In the genomic region with DNA sequence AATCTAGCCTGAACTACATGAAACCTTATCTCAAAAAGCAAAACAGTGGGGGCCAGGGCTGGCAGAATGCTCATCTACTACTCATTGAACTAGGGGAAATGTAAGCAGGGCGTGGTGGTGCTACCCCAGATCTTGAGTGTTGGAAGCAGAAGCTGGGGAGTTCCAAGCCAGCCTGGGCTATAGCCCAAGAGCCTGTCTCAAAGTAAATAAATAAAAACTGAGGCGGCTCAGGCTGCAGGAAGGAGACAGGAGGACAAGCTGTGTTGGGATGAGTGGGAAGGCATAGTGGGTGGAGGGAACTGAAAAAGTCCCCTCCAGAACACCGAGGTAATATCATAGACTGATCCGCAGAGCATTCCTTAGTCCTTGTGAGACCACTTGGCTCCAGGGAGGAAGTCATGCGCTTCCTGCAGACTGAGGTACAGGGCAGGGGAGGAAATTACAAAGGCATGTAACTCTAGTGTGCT, we compare ENCODE assay signal across 10 mouse cellular contexts. TPM values are rescaled to one million over a fixed set of nuclear protein-coding genes. Genes with fewer than 3 reads are reported as not detected.
DNase-seq lines count a peak whose midpoint lies in the region; ATAC-seq and TF ChIP-seq lines count a peak whose summit lies in the region.
"Had no signal": no experiment of that assay in that cellular context is flagged by ENCODE, and none has a peak within 500 bp of the region (broad histone marks: within the 10 kb centered on the region; RNA-seq: fewer than 3 reads in every experiment).

No protein-coding gene starts in this region.

- intact Hi-C loops in heart, adult 2 months (cut with DNase I), result no loop called here

- H3K27me3 ChIP-seq in heart, adult 2 months (ENCODE audit: control insufficient read depth, insufficient read depth, low read length), result no peaks in the 10 kb centered on the region
- H3K27me3 ChIP-seq in lung, embryonic 14.5 days (ENCODE audit: insufficient read depth, low read length), result peaks cover 21% of the 10 kb centered on the region
- H3K27me3 ChIP-seq in forebrain, postnatal 0 days (ENCODE audit: insufficient read depth, low read length), result peaks cover 18% of the 10 kb centered on the region; the same call in 1 of the 2 replicates

- TF ChIP-seq EP300 in heart, adult 2 months (IDR thresholded peaks at IDR 0.05; ENCODE audit: insufficient read depth, low read depth, low read length), result 0 out of 2 replicates have a peak, but pooled peaks have one; percentile 68

- peaks cover 9% of the 10 kb centered on the region for H3K4me1 ChIP-seq in heart, adult 2 months (ENCODE audit: control insufficient read depth, insufficient read depth, low read length)
- H3K4me1 ChIP-seq in lung, embryonic 14.5 days (ENCODE audit: insufficient read depth), result no peaks in the 10 kb centered on the region; the same call in 1 of the 2 replicates
- H3K4me1 ChIP-seq in forebrain, postnatal 0 days (ENCODE audit: insufficient read depth), result no peaks in the 10 kb centered on the region

- H3K9me3 ChIP-seq in lung, embryonic 14.5 days (ENCODE audit: low read depth, low read length), result no peaks in the 10 kb centered on the region
- H3K9me3 ChIP-seq in forebrain, postnatal 0 days (ENCODE audit: low read length), result no peaks in the 10 kb centered on the region
- H3K9me3 ChIP-seq: neural tube, embryonic 13.5 days had no signal

- ATAC-seq in lung, embryonic 14.5 days (ENCODE audit: insufficient read depth), result peak; percentile 57
- no peak for ATAC-seq in forebrain, postnatal 0 days

- 27% methylated on average over 5 of the region's 5 CpGs for WGBS in heart, adult 2 months
- WGBS in lung, embryonic 14.5 days, result 33% methylated on average over 5 of the region's 5 CpGs
- WGBS in forebrain, postnatal 0 days, result 68% methylated on average over 5 of the region's 5 CpGs

- DNase-seq in adipocyte (ENCODE audit: low spot score), result peak; percentile 45
- peak; percentile 69 to 71 for DNase-seq in heart, adult 2 months
- peak; percentile 56 for DNase-seq in kidney, adult 9 months
- DNase-seq in lung, embryonic 14.5 days, result peak; percentile 70
- DNase-seq in forebrain, postnatal 0 days, result no peak
- no peak for DNase-seq in frontal cortex, postnatal 36 days (ENCODE audit: low spot score in 2 of 2)
- DNase-seq in layer of hippocampus, postnatal 36 days, result no peak
- no peak for DNase-seq in c-Kit-positive CD71-positive TER-119-positive erythroid progenitor cells, embryonic 14.5 days (ENCODE audit: low spot score)
- DNase-seq: cerebellum, adult 11-12 months had no signal

- H3K9ac ChIP-seq in heart, adult 2 months (ENCODE audit: low read depth, low read length), result no peak overlapping the region
- no peak overlapping the region for H3K9ac ChIP-seq in lung, embryonic 14.5 days
- no peak overlapping the region for H3K9ac ChIP-seq in forebrain, postnatal 0 days
- H3K9ac ChIP-seq: neural tube, embryonic 13.5 days had no signal

- peak overlapping the region; percentile 9; the same call in 1 of the 2 replicates for H3K4me3 ChIP-seq in heart, adult 2 months
- H3K4me3 ChIP-seq in lung, embryonic 14.5 days (ENCODE audit: low read depth, low read length), result no peak overlapping the region
- no peak overlapping the region for H3K4me3 ChIP-seq in forebrain, postnatal 0 days (ENCODE audit: low read depth, low read length)
- H3K4me3 ChIP-seq: neural tube, embryonic 13.5 days had no signal

- H3K4me2 ChIP-seq in lung, embryonic 14.5 days, result 0 out of 2 replicates have a peak overlapping the region, but pooled peaks have one; percentile 4
- H3K4me2 ChIP-seq in forebrain, postnatal 0 days (ENCODE audit: low read depth), result no peak overlapping the region
- H3K4me2 ChIP-seq: neural tube, embryonic 13.5 days had no signal

- no peaks in the 10 kb centered on the region for H3K79me2 ChIP-seq in heart, adult 2 months (replicated peaks; ENCODE audit: control insufficient read depth, insufficient read depth, low read length)

- H3K27ac ChIP-seq in heart, adult 2 months, result peak overlapping the region; percentile 84
- peak overlapping the region; percentile 61 for H3K27ac ChIP-seq in lung, embryonic 14.5 days (ENCODE audit: low read depth)
- H3K27ac ChIP-seq in forebrain, postnatal 0 days (ENCODE audit: low read depth, low read length), result no peak overlapping the region
- H3K27ac ChIP-seq: neural tube, embryonic 13.5 days had no signal

- no peaks in the 10 kb centered on the region for H3K36me3 ChIP-seq in heart, adult 2 months (ENCODE audit: control insufficient read depth, insufficient read depth, low read length)
- peaks cover 24% of the 10 kb centered on the region for H3K36me3 ChIP-seq in lung, embryonic 14.5 days (ENCODE audit: insufficient read depth)
- peaks cover 23% of the 10 kb centered on the region for H3K36me3 ChIP-seq in forebrain, postnatal 0 days (ENCODE audit: insufficient read depth)

- no peak for TF ChIP-seq CTCF in heart, adult 2 months (IDR thresholded peaks at IDR 0.05)
- no peak for TF ChIP-seq CTCF in lung, embryonic 14.5 days (IDR thresholded peaks at IDR 0.05; ENCODE audit: low read depth)
- no peak for TF ChIP-seq CTCF in forebrain, postnatal 0 days (IDR thresholded peaks at IDR 0.05; ENCODE audit: low read depth)

- TF ChIP-seq POLR2A in heart, adult 2 months (IDR thresholded peaks at IDR 0.05; ENCODE audit: insufficient read depth, low read depth, low read length), result peak; percentile 58

RNA-seq across cellular contexts. Expression of a gene that starts 3.9 kb away (rescaled TPM):
- 1 to 10 TPM; 7.6 to 9.2 TPM for total RNA-seq in heart, adult 2 months (2021)
- 12.4 and 15.3 TPM in 2 replicates for polyA plus RNA-seq in heart, adult 2 months (2012; rRNA removed)
- 33.6 and 41.5 TPM in 2 replicates for polyA plus RNA-seq in lung, embryonic 14.5 days (2014; fragmentation: Nextera tagmentation; extraction: Ambion mirVana)
- total RNA-seq in forebrain, postnatal 0 days (2014; rRNA removed), result 3.2 and 3.7 TPM in 2 replicates
- polyA plus RNA-seq in forebrain, postnatal 0 days (2015; fragmentation: Nextera tagmentation; extraction: Ambion mirVana), result 3.1 and 3.6 TPM in 2 replicates
- 1 to 10 TPM; 1.9 to 3.6 TPM for total RNA-seq in layer of hippocampus, postnatal 36 days (2021)

RNA-seq across cellular contexts. Expression of a gene that starts 9.3 kb away (rescaled TPM):
- 100 to 1,000 TPM; 124 to 130 TPM for total RNA-seq in heart, adult 2 months (2021)
- 173 and 226 TPM in 2 replicates for polyA plus RNA-seq in heart, adult 2 months (2012; rRNA removed)
- polyA plus RNA-seq in lung, embryonic 14.5 days (2014; fragmentation: Nextera tagmentation; extraction: Ambion mirVana), result 156 and 166 TPM in 2 replicates
- total RNA-seq in forebrain, postnatal 0 days (2014; rRNA removed), result 59.9 and 77.8 TPM in 2 replicates
- polyA plus RNA-seq in forebrain, postnatal 0 days (2015; fragmentation: Nextera tagmentation; extraction: Ambion mirVana), result 101 and 111 TPM in 2 replicates
- 10 to 100 TPM; 61.1 to 65.8 TPM for total RNA-seq in layer of hippocampus, postnatal 36 days (2021)

RNA-seq across cellular contexts. Expression of a gene that starts 17.3 kb away (rescaled TPM):
- total RNA-seq in heart, adult 2 months (2021), result 1 to 10 TPM in 1 of 2 experiments, under 1 TPM in 1; 0.84 to 1.0 TPM
- polyA plus RNA-seq in heart, adult 2 months (2012; rRNA removed), result 0.70 and 1.4 TPM in 2 replicates
- 1.5 TPM in 2 replicates for polyA plus RNA-seq in lung, embryonic 14.5 days (2014; fragmentation: Nextera tagmentation; extraction: Ambion mirVana)
- total RNA-seq in forebrain, postnatal 0 days (2014; rRNA removed), result not detected in 2 replicates
- polyA plus RNA-seq in forebrain, postnatal 0 days (2015; fragmentation: Nextera tagmentation; extraction: Ambion mirVana), result not detected in 2 replicates
- total RNA-seq in layer of hippocampus, postnatal 36 days (2021), result 1 to 10 TPM in 1 of 2 experiments, under 1 TPM in 1; 0.63 to 1.2 TPM

RNA-seq across cellular contexts. Expression of a gene that starts 20.0 kb away (rescaled TPM):
- total RNA-seq in heart, adult 2 months (2021), result not detected
- polyA plus RNA-seq in heart, adult 2 months (2012; rRNA removed), result 0.06 and 0.08 TPM in 2 replicates
- polyA plus RNA-seq in lung, embryonic 14.5 days (2014; fragmentation: Nextera tagmentation; extraction: Ambion mirVana), result 0.09 and 0.31 TPM in 2 replicates
- total RNA-seq in forebrain, postnatal 0 days (2014; rRNA removed), result 17.2 and 19.4 TPM in 2 replicates
- polyA plus RNA-seq in forebrain, postnatal 0 days (2015; fragmentation: Nextera tagmentation; extraction: Ambion mirVana), result 8.2 and 10.3 TPM in 2 replicates
- 100 to 1,000 TPM; 360 to 373 TPM for total RNA-seq in layer of hippocampus, postnatal 36 days (2021)

RNA-seq across cellular contexts. Expression of a gene that starts 35.3 kb away (rescaled TPM):
- total RNA-seq in heart, adult 2 months (2021), result 1 to 10 TPM; 2.8 to 3.2 TPM
- 4.2 and 6.1 TPM in 2 replicates for polyA plus RNA-seq in heart, adult 2 months (2012; rRNA removed)
- 58.0 and 62.3 TPM in 2 replicates for polyA plus RNA-seq in lung, embryonic 14.5 days (2014; fragmentation: Nextera tagmentation; extraction: Ambion mirVana)
- total RNA-seq in forebrain, postnatal 0 days (2014; rRNA removed), result 3.7 and 4.0 TPM in 2 replicates
- polyA plus RNA-seq in forebrain, postnatal 0 days (2015; fragmentation: Nextera tagmentation; extraction: Ambion mirVana), result 5.1 and 5.7 TPM in 2 replicates
- 1 to 10 TPM; 1.2 to 2.8 TPM for total RNA-seq in layer of hippocampus, postnatal 36 days (2021)

Comparison
In these comparisons a context has a peak if more than half of its experiments do, and no peak if none do; other contexts are left out.
1. DNase-seq: peak in adipocyte (single experiment), heart, adult 2 months (2 of 2), kidney, adult 9 months (single experiment) and lung, embryonic 14.5 days (single experiment); none in forebrain, postnatal 0 days (single experiment), frontal cortex, postnatal 36 days (0 of 2), layer of hippocampus, postnatal 36 days (0 of 2) and c-Kit-positive CD71-positive TER-119-positive erythroid progenitor cells, embryonic 14.5 days (single experiment).